Mouse (Mus musculus) bone marrow, adult 2 months (tissue): ENCODE results near the gene Ckb. TPM values are rescaled to one million over a fixed set of nuclear protein-coding genes. Genes with fewer than 3 reads are reported as not detected.
"Not testable (repeated sequence)": the region's sequence is repeated elsewhere in the genome, so short reads cannot be mapped to it uniquely, and the experiment has no call there.

Experiments
- H3K27ac ChIP-seq: fragments of 200-500 bp; 2 replicates; pipeline ENCODE4 v1.5.1; 2012; ENCODE audit warnings: low read depth, mild to moderate bottlenecking, control low read depth, inconsistent platforms, low read length; ENCODE audit not compliant: control insufficient read depth, poor library complexity, insufficient read depth
- H3K4me1 ChIP-seq: fragments of 200-500 bp; 2 replicates; pipeline ENCODE4 v1.6.1; 2011; ENCODE audit warnings: low read length; ENCODE audit not compliant: control insufficient read depth, insufficient read depth
- H3K4me3 ChIP-seq: fragments of 200-500 bp; replicated peaks from 2 replicates; pipeline ENCODE3; 2011; ENCODE audit warnings: mild to moderate bottlenecking, low read depth, low read length, control low read depth; ENCODE audit not compliant: control insufficient read depth
- CTCF ChIP-seq: fragments of 200-500 bp; IDR thresholded peaks from 2 replicates; pipeline ENCODE4 v1.5.1; 2011; ENCODE audit warnings: low read length, control low read depth; ENCODE audit not compliant: control insufficient read depth, insufficient read depth
- POLR2A ChIP-seq: fragments of 200-500 bp; IDR thresholded peaks from 2 replicates; pipeline ENCODE4 v1.6.1; 2011; ENCODE audit warnings: low read depth, mild to moderate bottlenecking, control low read depth, low read length, borderline replicate concordance; ENCODE audit not compliant: control insufficient read depth
- WGBS: fragments of 180-500 bp; shearing (Covaris S2); methylation state at CpG from one replicate; pipeline ENCODE4 v1.1.7; 2018; 5-methylcytosine and 5-hydroxymethylcytosine counted together
- polyA plus RNA-seq: library from polyadenylated mRNA; stranded (reverse); fragments of >200 nt; gene quantifications from 2 replicates; pipeline ENCODE4 v1.2.4, GENCODE M21; 2011; ENCODE audit warnings: low replicate concordance; ENCODE audit not compliant: missing spikeins, insufficient read depth, insufficient read length

Gene Ckb
- polyA plus RNA-seq, 1 experiment: 38.4 TPM

DNA sequence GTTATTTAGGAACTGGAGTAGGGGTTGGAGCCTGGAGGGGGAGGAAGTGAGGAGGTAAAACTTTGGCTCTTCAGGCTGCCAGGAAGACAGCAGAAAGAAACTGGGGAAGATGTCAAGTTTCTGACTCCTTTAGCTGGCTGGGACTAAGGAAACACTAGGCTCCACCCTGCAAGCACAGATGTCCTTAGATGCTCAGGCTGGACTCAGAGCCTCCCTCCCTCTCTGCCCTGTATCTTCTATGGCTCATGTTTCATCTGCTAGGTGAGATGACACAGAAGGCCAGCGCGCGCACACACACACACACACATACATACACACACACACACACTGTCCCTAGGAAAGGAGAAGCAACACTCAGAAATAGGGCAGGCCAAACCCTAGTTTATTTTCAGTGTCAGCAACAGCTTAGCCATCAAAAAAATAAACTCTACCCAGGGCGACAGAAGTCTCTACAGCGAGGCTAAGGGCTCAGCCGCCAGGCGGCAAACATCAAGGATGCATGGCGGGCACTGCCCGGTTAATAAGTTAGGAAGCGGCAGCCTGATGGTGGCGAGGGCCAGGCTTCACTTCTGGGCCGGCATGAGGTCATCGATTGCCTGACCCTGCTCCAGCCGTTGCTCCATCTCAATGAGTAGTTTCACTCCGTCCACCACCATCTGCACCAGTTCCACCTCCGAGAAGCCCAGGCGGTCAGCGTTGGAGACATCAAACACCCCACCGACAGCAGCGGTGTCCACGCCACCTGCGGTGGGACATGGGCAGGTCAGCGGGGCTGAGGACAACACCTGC lies 2.9 kb downstream of the Ckb start:
- Histone ChIP-seq H3K4me1 (no peaks in the 10 kb centered on the region), H3K27ac (peak overlapping the region; percentile 26; the same call in 1 of the 2 replicates), H3K4me3 (no peak overlapping the region)
- 77% methylated on average over 23 of the region's 23 CpGs for WGBS
- TF ChIP-seq CTCF (no peak), POLR2A (no peak)

DNA sequence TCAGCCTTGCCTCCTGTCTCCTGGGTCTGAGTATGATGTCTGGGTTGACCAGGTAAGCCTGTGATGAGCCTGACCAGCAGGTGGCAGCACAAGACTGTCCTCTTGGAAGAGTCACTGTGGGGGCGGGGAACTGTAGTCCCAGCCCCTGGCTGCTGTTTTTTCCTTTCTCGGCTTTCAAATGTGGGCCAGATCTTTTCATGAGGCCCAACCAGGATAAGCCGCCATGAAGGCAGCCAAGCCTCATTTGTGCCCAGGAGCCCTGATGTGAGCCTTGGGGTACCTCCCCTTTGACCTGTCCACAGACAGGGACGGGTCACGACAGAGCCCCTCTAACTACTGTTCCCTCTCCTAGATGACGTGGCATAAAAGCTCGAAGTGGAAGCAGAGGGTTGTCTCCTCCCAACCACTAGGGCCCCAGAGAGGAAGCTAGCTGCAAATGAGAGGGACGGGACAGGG lies 3.7 kb downstream of the Ckb start:
- WGBS: 0% methylated on average over 8 of the region's 8 CpGs

DNA sequence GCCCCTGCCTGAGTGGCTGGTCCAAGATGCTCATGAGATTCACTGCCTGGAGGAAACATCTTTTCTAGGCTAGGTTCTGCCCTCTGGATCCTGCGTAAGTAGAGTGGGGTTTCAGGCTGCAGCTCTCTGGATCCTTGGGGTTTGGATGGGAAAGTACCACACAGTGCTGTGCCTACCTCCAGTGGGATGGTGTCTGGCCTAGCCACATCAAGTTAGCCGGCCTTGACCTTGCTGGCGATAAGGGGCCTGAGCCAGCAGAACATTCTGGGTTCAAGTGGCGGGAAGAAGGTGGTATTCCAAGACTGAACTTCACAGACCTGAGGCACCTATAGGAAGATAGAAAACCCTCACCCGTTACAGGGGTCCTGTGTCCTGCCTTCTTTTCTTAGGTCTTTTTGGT lies 4.7 kb downstream of the Ckb start:
- 91% methylated on average over 5 of the region's 5 CpGs for WGBS
- no peak for TF ChIP-seq POLR2A
- no peak for TF ChIP-seq CTCF
- Histone ChIP-seq H3K27ac (no peak overlapping the region), H3K4me3 (no peak overlapping the region), H3K4me1 (no peaks in the 10 kb centered on the region)

More for the DNA sequence above, 3.7 kb downstream of the Ckb start:
- H3K4me1 ChIP-seq: no peaks in the 10 kb centered on the region
- peak; percentile 98 for TF ChIP-seq CTCF
- TF ChIP-seq POLR2A: no peak
- H3K4me3 ChIP-seq: peak overlapping the region; percentile 3
- 0 out of 2 replicates have a peak overlapping the region, but pooled peaks have one; percentile 16 for H3K27ac ChIP-seq

DNA sequence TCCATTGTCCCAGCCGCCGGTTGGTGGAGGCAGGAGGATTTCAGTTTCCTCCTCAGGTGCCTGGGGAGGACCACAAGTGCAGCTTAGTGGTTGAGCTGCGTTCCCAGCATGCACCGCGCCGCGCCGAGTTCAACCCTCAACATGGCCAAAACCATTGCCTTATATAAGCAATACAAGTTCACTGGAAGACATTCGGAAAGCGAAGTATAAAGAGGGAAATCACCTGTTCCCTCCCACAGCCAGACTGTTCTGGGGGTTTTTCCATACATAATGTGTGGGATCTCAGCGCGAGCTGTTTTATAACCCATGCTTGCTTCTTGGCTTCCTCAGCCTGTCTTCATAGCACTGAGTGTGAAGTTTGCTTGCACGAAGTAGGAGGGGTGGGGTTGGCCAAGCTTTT lies 5.8 kb downstream of the Ckb start:
- Histone ChIP-seq H3K4me3 (no peak overlapping the region), H3K4me1 (no peaks in the 10 kb centered on the region), H3K27ac (no peak overlapping the region)
- WGBS: 77% methylated on average over 13 of the region's 13 CpGs
- TF ChIP-seq CTCF: no peak
- TF ChIP-seq POLR2A: no peak

DNA sequence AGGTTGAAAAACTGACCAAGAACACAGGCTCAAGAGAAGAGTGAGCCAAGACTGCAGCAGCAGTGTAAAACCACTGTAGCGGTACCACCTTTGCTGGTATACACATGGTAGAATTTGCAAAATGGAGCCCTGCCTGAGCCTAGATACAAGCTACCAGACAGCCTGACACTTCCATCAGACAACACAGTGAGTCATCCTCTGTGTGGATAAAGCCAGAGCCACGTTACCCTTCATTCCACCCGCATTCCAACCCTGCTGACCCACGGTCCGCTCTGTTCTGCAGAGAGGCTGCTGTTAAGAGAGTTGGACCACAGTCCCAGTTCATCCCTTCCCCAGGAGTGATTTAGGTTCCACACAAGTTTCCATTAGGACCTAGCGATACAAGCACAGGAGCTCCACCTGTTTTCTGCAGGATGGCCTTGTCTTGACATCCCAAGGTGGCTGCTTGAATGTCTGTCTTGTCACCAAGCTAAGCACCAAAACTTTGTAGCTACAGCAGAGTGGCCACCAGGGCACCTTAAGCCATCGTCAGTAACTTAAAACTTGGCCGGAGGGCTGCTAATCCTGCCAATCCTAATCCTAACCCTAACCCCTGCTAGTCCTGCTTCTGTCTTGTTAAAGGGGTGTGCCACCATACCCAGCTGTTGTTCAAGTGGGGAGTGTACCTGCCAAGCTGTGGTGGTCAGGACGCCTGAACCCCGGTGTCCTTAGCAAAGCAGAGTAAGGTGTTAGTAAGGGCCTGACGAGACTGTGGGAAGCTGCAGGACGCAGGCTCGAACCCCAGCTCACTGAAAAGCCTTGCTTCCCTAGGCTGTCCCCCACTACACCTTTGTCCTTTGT lies 6.9 kb downstream of the Ckb start:
- Histone ChIP-seq H3K4me3 (no peak overlapping the region), H3K4me1 (no peaks in the 10 kb centered on the region)

DNA sequence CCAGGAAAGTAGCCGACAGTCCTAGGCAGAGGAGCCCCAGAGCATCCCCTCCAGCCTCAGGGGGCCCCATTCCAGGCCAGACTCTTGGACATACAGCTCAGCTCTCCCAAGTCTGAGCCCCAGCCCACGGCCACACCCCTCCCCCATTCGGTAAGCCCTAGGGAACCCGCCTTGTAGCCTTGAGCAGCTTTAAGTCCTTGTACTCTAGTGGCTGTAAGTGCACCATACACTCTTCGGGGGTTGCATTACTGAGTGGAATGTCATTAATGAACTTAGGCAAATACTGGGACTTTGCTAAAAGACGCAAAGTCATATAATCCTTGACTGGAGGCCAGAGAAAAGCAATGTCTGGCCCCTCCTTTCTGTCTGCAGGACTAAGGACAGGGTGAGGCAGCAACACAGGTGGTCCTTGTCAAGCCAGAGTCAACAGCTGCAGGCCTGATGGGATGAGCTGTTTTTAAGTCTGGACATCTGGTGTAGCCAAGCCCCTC lies 7.9 kb downstream of the Ckb start:
- no peak overlapping the region for H3K27ac ChIP-seq
- no peak overlapping the region for H3K4me3 ChIP-seq
- H3K4me1 ChIP-seq: no peaks in the 10 kb centered on the region
- 80% methylated on average over 6 of the region's 6 CpGs for WGBS
- no peak for TF ChIP-seq CTCF
- TF ChIP-seq POLR2A: no peak

More for the DNA sequence above, 6.9 kb downstream of the Ckb start:
- no peak overlapping the region for H3K27ac ChIP-seq
- TF ChIP-seq POLR2A: no peak
- no peak for TF ChIP-seq CTCF
- 88% methylated on average over 13 of the region's 13 CpGs for WGBS

DNA sequence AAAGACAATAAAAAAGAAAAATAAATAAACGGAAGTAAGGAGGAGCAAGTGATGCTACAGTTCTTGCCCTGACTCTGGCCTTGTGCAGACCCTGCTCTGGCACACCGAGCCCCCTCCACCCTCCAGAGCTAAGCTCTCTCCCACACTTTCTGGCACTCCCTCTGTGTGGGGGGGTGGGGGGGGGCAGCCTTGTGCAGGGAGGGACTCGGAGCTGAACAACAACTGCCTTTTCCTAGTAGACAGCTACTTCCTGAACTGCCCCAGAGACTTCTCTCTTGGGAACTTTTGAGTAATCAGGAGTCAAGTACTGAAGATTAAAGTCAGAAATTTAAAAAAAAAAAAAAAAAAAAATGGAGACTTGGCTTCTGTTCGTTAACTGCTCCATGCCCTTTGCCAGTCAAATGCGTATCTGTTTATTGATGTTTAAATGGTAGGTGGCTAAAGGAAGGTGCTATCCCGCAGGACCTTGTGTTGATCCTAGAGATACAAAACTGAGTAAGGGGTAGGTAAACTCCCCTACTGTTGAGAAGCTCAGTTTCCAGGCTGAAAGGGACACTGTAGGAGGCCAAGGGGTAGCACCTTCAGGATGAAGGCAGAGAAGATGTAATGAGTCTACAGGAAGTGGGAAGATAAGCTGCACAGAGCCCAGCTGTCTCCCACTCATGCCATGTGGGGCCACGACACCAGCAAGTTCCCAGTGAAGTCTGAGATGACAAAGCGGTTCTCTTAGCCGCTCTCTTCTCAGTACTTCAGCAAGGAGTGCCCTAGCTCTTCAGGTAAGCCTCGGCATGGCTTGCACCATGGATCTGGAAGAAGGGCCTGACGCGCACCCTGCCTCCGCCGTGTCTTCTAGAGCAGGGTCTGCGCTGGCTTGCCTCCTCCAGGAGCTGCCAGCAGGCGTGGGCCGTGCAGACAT lies 8.7 kb downstream of the Ckb start:
- 78% methylated on average over 17 of the region's 17 CpGs for WGBS
- Histone ChIP-seq H3K4me3 (no peak overlapping the region), H3K27ac (no peak overlapping the region), H3K4me1 (no peaks in the 10 kb centered on the region)
- no peak for TF ChIP-seq CTCF
- 0 out of 2 replicates have a peak, but pooled peaks have one; percentile 16 for TF ChIP-seq POLR2A

DNA sequence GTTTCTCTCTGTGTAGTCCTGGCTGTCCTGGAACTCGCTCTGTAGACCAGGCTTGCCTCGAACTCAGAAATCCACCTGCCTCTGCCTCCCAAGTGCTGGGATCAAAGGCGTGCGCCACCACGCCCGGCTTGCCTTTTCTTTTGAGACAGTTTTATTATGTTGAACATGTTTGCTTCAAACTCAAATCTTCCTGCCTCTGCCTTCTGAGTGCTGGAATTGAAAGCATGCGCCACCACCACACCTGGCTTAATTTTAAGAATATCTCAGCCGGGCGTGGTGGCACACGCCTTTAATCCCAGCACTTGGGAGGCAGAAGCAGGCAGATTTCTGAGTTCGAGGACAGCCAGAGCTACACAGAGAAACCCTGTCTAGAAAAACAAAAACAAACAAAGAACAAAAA lies 10.6 kb downstream of the Ckb start:
- H3K4me1 ChIP-seq, H3K4me3 ChIP-seq, H3K27ac ChIP-seq: not testable (repeated sequence)
- 94% methylated on average over 11 of the region's 11 CpGs for WGBS
